Mouse (Mus musculus): ENCODE data around the gene Cinp.

Cinp gene

GRCm38 (mm10) chr12:110889036-110890020 is at the start of gene Cinp, which contains the start of gene Tecpr2:
Gene Cinp, minus strand, starts transcription at chr12:110889145.
Gene Tecpr2, plus strand, starts transcription at chr12:110889264.
- peak; percentile 96 to 97 for DNase-seq (ENCODE audit: low spot score in 2 of 2)

DNA sequence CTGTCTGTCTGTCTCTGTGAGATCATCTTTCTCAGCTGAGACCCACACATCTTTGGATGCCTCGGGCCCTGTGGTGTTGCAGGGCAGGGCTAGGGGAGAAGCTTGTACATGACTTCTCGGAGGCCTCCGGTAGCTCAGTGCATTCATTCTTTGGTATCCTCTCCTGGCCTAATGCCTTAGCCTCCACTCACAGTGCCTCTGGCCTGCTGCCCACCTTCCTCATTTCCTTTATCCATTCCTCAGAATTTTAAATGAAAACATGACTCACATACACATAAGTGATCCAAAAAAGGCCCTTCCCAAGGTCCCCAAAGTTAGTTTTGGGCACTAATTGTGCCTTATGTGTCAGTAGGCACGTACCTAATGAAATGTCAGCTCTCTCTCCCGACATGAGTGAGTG is 48.6 kb upstream of the Cinp start:
- DNase-seq (ENCODE audit: low spot score in 2 of 2), result no peak

GRCm38 (mm10) chr12:110935983-110936620 is 47.2 kb upstream of the Cinp start:
- DNase-seq (ENCODE audit: low spot score in 2 of 2), result peak; percentile 31 to 59

- DNase-seq (ENCODE audit: low spot score in 2 of 2), result no peak
These were observed 43.9 kb upstream of the Cinp start for GRCm38 (mm10) chr12:110932820-110933219.

GRCm38 (mm10) chr12:110921572-110921971 is 32.6 kb upstream of the Cinp start:
- DNase-seq (ENCODE audit: low spot score in 2 of 2), result no peak

- DNase-seq (ENCODE audit: low spot score in 2 of 2), result no peak
These were observed 31.3 kb upstream of the Cinp start for GRCm38 (mm10) chr12:110920254-110920653.

GRCm38 (mm10) chr12:110915761-110916160 is 26.8 kb upstream of the Cinp start:
- no peak for DNase-seq (ENCODE audit: low spot score in 2 of 2)

GRCm38 (mm10) chr12:110909962-110910361 is 21.0 kb upstream of the Cinp start:
- no peak for DNase-seq (ENCODE audit: low spot score in 2 of 2)

GRCm38 (mm10) chr12:110907845-110908244 is 18.9 kb upstream of the Cinp start:
- DNase-seq (ENCODE audit: low spot score in 2 of 2), result no peak

GRCm38 (mm10) chr12:110903536-110903935 is 14.6 kb upstream of the Cinp start:
- peak in 1 of 2 experiments; percentile 28 for DNase-seq (ENCODE audit: low spot score in 2 of 2)

GRCm38 (mm10) chr12:110902106-110902505 is 13.2 kb upstream of the Cinp start:
- no peak for DNase-seq (ENCODE audit: low spot score in 2 of 2)

GRCm38 (mm10) chr12:110891887-110892286 is 2.9 kb upstream of the Cinp start:
- no peak for DNase-seq (ENCODE audit: low spot score in 2 of 2)

DNA sequence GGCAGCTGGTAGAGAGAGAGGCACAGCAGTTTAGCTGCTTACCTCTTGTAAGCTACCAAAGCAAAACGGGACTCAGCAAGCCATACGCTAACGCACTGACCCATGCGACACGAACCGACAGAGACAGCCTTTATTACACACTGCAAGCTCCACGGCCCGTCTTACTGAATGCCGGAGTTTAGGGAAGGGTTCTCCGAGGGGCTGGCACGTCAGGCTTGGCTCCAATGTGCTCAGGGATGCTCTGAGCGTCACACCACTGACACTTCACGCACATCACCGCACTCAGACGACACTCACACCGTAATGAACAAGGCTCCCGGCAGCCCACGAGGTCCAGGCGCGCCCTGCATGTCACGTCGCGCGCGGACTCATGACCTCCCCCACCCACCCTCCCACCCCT is 339 bp downstream of the Cinp start:
- no peak for DNase-seq (ENCODE audit: low spot score in 2 of 2)

GRCm38 (mm10) chr12:110888106-110888505 is 839 bp downstream of the Cinp start:
- no peak for DNase-seq (ENCODE audit: low spot score in 2 of 2)

- no peak for DNase-seq (ENCODE audit: low spot score in 2 of 2)
These were observed 3.7 kb downstream of the Cinp start for GRCm38 (mm10) chr12:110885251-110885650.

- DNase-seq (ENCODE audit: low spot score in 2 of 2), result no peak
These were observed 6.7 kb downstream of the Cinp start for GRCm38 (mm10) chr12:110882291-110882690.

GRCm38 (mm10) chr12:110875351-110875750 is 13.6 kb downstream of the Cinp start:
- DNase-seq (ENCODE audit: low spot score in 2 of 2), result no peak

DNA sequence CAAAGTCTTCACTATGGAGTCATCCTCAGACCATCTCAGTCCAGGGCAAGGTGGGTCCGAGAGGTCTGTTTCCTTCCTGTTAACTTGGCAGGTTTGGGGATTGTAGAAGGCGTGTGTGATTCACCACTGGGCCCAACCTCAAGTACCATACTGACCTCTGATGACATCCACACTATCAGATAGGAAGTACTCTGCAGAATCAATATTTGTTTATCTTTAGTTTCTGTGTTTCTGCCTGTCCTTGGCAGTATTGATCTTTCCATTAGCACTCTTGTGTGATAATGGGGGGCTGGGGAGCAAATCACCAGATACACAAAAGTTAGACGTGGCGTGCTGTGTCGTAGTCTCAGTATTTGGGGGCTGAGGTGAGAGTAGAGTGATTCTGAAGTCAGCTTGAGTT is 17.7 kb downstream of the Cinp start:
- no peak for DNase-seq (ENCODE audit: low spot score in 2 of 2)

GRCm38 (mm10) chr12:110870107-110870506 is 18.8 kb downstream of the Cinp start:
- DNase-seq (ENCODE audit: low spot score in 2 of 2), result no peak

DNA sequence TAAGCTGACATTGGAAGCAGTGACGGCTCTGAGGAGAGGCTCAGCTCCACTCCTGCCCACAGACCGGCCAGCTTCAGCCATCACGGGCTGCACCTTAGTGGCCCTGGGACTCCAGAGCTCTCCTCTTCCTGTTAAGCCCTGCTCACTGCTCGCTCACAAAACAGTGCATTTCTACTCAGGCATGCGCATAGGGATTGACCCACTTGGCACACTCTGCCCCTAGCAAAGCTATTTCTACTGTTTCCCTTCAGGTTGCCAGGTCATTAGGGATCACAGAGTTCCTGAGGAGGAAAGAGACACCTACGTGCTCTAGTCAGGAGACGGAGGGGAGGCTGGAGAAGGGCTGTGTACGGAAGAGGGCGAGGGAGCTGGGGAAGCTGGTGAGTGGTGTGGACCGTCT is 23.0 kb downstream of the Cinp start:
- DNase-seq (ENCODE audit: low spot score in 2 of 2), result no peak

DNA sequence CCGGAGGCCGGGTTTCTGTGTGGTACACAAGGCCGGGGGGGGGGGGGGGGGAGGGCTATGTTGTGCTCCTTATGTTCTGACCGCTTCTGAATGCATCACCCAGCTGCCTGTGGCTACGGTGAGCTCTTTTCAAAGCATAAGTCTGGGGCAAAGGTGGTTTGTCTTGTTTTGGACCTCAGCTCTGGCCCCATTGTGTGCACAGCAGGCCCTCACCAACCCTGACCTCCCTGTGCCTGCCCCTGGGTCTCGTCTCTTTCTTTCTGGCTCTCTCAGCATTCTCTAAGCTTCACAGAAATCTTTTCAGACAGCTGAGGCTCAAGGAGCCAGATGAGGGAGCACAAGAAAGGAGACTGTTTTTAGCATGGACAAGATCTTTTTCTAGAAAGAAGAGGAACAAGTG is 23.4 kb downstream of the Cinp start:
- DNase-seq (ENCODE audit: low spot score in 2 of 2), result no peak

- DNase-seq (ENCODE audit: low spot score in 2 of 2), result no peak
These were observed 24.9 kb downstream of the Cinp start for GRCm38 (mm10) chr12:110864008-110864407.

DNA sequence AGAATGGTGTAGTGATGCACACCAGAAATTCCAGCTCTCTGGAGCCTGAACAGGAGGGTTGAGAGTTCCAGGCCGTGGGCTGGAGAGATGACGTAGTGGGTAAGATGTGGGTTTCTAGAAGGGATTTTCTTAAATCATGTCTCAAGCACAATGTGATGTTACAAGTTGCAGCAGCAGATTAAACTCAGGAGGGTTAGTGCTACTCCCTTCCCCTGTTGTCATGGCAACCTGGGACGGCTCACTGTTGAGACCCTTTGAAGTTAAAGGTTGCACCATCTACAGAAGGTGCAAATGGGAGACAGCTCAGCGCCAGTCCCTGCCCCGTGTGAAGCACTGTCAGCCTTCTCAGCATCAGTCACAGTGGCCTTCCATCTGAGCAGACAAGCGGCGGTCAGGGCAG is 27.7 kb downstream of the Cinp start:
- DNase-seq (ENCODE audit: low spot score in 2 of 2), result peak; percentile 46 to 54

Data from thymus, postnatal 10 days (tissue).